Mouse (Mus musculus): ENCODE measurements around the gene Jak2. TPM values are rescaled to one million over a fixed set of nuclear protein-coding genes. Genes with fewer than 3 reads are reported as not detected.

Jak2 gene
- 11.0 and 13.3 TPM in 2 replicates for polyA plus RNA-seq (2015; fragmentation: Nextera tagmentation; extraction: Ambion mirVana)

- Histone ChIP-seq H3K36me3 (0 out of 2 replicates have a peak, but pooled peaks cover 3% of the 10 kb centered on the region), H3K9me3 (0 out of 2 replicates have a peak, but pooled peaks cover 3% of the 10 kb centered on the region), H3K4me1 (peaks cover 42% of the 10 kb centered on the region), H3K4me3 (peak within 1 kb of the TSS; percentile 92), H3K9ac (peak within 1 kb of the TSS; percentile 97), H3K27me3 (no peaks in the 10 kb centered on the region), H3K27ac (peak within 1 kb of the TSS; percentile 97), H3K4me2 (peak within 1 kb of the TSS; percentile 86)
- ATAC-seq (ENCODE audit: insufficient number of reproducible peaks, insufficient read depth, low FRiP score, low TSS enrichment, low read depth), result peak; percentile 97
- WGBS, result under 1% methylated on average over 74 of the region's 114 CpGs
Observed at GRCm38 (mm10) chr19:29251191-29251957, at the start of gene Jak2. Gene Jak2, plus strand, starts transcription at chr19:29251828.

GRCm38 (mm10) chr19:29203337-29203736 is 48.3 kb upstream of the Jak2 start:
- H3K9ac ChIP-seq, result no peak overlapping the region
- H3K4me3 ChIP-seq, result no peak overlapping the region
- no peak overlapping the region for H3K4me2 ChIP-seq
- H3K36me3 ChIP-seq, result no peaks in the 10 kb centered on the region
- no peaks in the 10 kb centered on the region for H3K9me3 ChIP-seq
- WGBS, result 61% methylated on average over 2 of the region's 2 CpGs
- ATAC-seq (ENCODE audit: insufficient number of reproducible peaks, insufficient read depth, low FRiP score, low TSS enrichment, low read depth), result no peak
- no peaks in the 10 kb centered on the region for H3K27me3 ChIP-seq
- H3K4me1 ChIP-seq, result peaks cover 10% of the 10 kb centered on the region
- H3K27ac ChIP-seq, result no peak overlapping the region

- peak overlapping the region; percentile 68 for H3K27ac ChIP-seq
Observed at GRCm38 (mm10) chr19:29204583-29204982, 47.0 kb upstream of the Jak2 start.

GRCm38 (mm10) chr19:29205267-29205666 is 46.4 kb upstream of the Jak2 start:
- H3K4me2 ChIP-seq, result no peak overlapping the region
- H3K27ac ChIP-seq, result peak overlapping the region; percentile 68
- no peak for ATAC-seq (ENCODE audit: insufficient number of reproducible peaks, insufficient read depth, low FRiP score, low TSS enrichment, low read depth)
- WGBS, result 51% methylated on average over 2 of the region's 2 CpGs
- H3K36me3 ChIP-seq, result no peaks in the 10 kb centered on the region
- no peaks in the 10 kb centered on the region for H3K9me3 ChIP-seq
- no peak overlapping the region for H3K4me3 ChIP-seq
- no peaks in the 10 kb centered on the region for H3K27me3 ChIP-seq
- peaks cover 10% of the 10 kb centered on the region for H3K4me1 ChIP-seq
- no peak overlapping the region for H3K9ac ChIP-seq

More at GRCm38 (mm10) chr19:29204583-29204982, 47.0 kb upstream of the Jak2 start:
- H3K9me3 ChIP-seq, result no peaks in the 10 kb centered on the region
- H3K9ac ChIP-seq, result no peak overlapping the region
- WGBS, result 54% methylated on average over 4 of the region's 4 CpGs
- no peaks in the 10 kb centered on the region for H3K36me3 ChIP-seq
- peak overlapping the region; percentile 20; the same call in 1 of the 2 replicates for H3K4me2 ChIP-seq
- ATAC-seq (ENCODE audit: insufficient number of reproducible peaks, insufficient read depth, low FRiP score, low TSS enrichment, low read depth), result no peak
- H3K4me1 ChIP-seq, result peaks cover 10% of the 10 kb centered on the region
- no peak overlapping the region for H3K4me3 ChIP-seq
- no peaks in the 10 kb centered on the region for H3K27me3 ChIP-seq

GRCm38 (mm10) chr19:29209898-29210297 is 41.7 kb upstream of the Jak2 start:
- Histone ChIP-seq H3K9me3 (no peaks in the 10 kb centered on the region), H3K4me2 (no peak overlapping the region), H3K36me3 (no peaks in the 10 kb centered on the region), H3K27me3 (no peaks in the 10 kb centered on the region), H3K4me3 (no peak overlapping the region), H3K4me1 (peaks cover under 1% of the 10 kb centered on the region; the same call in 1 of the 2 replicates), H3K9ac (no peak overlapping the region), H3K27ac (no peak overlapping the region)
- 86% methylated on average over 7 of the region's 7 CpGs for WGBS
- ATAC-seq (ENCODE audit: insufficient number of reproducible peaks, insufficient read depth, low FRiP score, low TSS enrichment, low read depth), result no peak

- no peak overlapping the region for H3K4me3 ChIP-seq
- WGBS, result 83% methylated on average over 9 of the region's 9 CpGs
Observed at GRCm38 (mm10) chr19:29210319-29210718, 41.3 kb upstream of the Jak2 start.

GRCm38 (mm10) chr19:29215811-29216509 is 35.7 kb upstream of the Jak2 start:
- WGBS, result 69% methylated on average over 8 of the region's 8 CpGs
- Histone ChIP-seq H3K9ac (no peak overlapping the region), H3K4me3 (no peak overlapping the region), H3K36me3 (no peaks in the 10 kb centered on the region), H3K4me2 (no peak overlapping the region), H3K4me1 (no peaks in the 10 kb centered on the region), H3K9me3 (no peaks in the 10 kb centered on the region), H3K27ac (no peak overlapping the region), H3K27me3 (no peaks in the 10 kb centered on the region)
- no peak for ATAC-seq (ENCODE audit: insufficient number of reproducible peaks, insufficient read depth, low FRiP score, low TSS enrichment, low read depth)

More at GRCm38 (mm10) chr19:29210319-29210718, 41.3 kb upstream of the Jak2 start:
- no peaks in the 10 kb centered on the region for H3K4me1 ChIP-seq
- H3K4me2 ChIP-seq, result no peak overlapping the region
- H3K36me3 ChIP-seq, result no peaks in the 10 kb centered on the region
- H3K27me3 ChIP-seq, result no peaks in the 10 kb centered on the region
- no peak overlapping the region for H3K9ac ChIP-seq
- H3K9me3 ChIP-seq, result no peaks in the 10 kb centered on the region
- H3K27ac ChIP-seq, result no peak overlapping the region
- ATAC-seq (ENCODE audit: insufficient number of reproducible peaks, insufficient read depth, low FRiP score, low TSS enrichment, low read depth), result no peak

- no peaks in the 10 kb centered on the region for H3K36me3 ChIP-seq
- no peak overlapping the region for H3K9ac ChIP-seq
- H3K4me1 ChIP-seq, result no peaks in the 10 kb centered on the region
- no peak overlapping the region for H3K4me2 ChIP-seq
- no peak overlapping the region for H3K27ac ChIP-seq
- ATAC-seq (ENCODE audit: insufficient number of reproducible peaks, insufficient read depth, low FRiP score, low TSS enrichment, low read depth), result no peak
- no peak overlapping the region for H3K4me3 ChIP-seq
- 61% methylated on average over 4 of the region's 4 CpGs for WGBS
- H3K27me3 ChIP-seq, result no peaks in the 10 kb centered on the region
- H3K9me3 ChIP-seq, result 0 out of 2 replicates have a peak, but pooled peaks cover 5% of the 10 kb centered on the region
Observed at GRCm38 (mm10) chr19:29221867-29222266, 29.8 kb upstream of the Jak2 start.

GRCm38 (mm10) chr19:29224968-29225367 is 26.7 kb upstream of the Jak2 start:
- no peak overlapping the region for H3K4me3 ChIP-seq

GRCm38 (mm10) chr19:29226996-29227395 is 24.6 kb upstream of the Jak2 start:
- ATAC-seq (ENCODE audit: insufficient number of reproducible peaks, insufficient read depth, low FRiP score, low TSS enrichment, low read depth), result no peak
- Histone ChIP-seq H3K4me2 (no peak overlapping the region), H3K4me3 (no peak overlapping the region), H3K9ac (no peak overlapping the region), H3K4me1 (no peaks in the 10 kb centered on the region), H3K27me3 (no peaks in the 10 kb centered on the region), H3K9me3 (0 out of 2 replicates have a peak, but pooled peaks cover 5% of the 10 kb centered on the region), H3K27ac (no peak overlapping the region), H3K36me3 (no peaks in the 10 kb centered on the region)
- WGBS, result 78% methylated on average over 1 of the region's 1 CpGs

More at GRCm38 (mm10) chr19:29224968-29225367, 26.7 kb upstream of the Jak2 start:
- H3K4me2 ChIP-seq, result no peak overlapping the region
- no peak for ATAC-seq (ENCODE audit: insufficient number of reproducible peaks, insufficient read depth, low FRiP score, low TSS enrichment, low read depth)
- H3K4me1 ChIP-seq, result no peaks in the 10 kb centered on the region
- no peaks in the 10 kb centered on the region for H3K36me3 ChIP-seq
- H3K9me3 ChIP-seq, result 0 out of 2 replicates have a peak, but pooled peaks cover 5% of the 10 kb centered on the region
- no peaks in the 10 kb centered on the region for H3K27me3 ChIP-seq
- H3K9ac ChIP-seq, result no peak overlapping the region
- H3K27ac ChIP-seq, result no peak overlapping the region

GRCm38 (mm10) chr19:29227941-29228590 is 23.6 kb upstream of the Jak2 start:
- Histone ChIP-seq H3K9me3 (0 out of 2 replicates have a peak, but pooled peaks cover 5% of the 10 kb centered on the region), H3K9ac (no peak overlapping the region), H3K27ac (no peak overlapping the region), H3K4me1 (no peaks in the 10 kb centered on the region), H3K4me3 (no peak overlapping the region), H3K4me2 (no peak overlapping the region), H3K27me3 (no peaks in the 10 kb centered on the region), H3K36me3 (no peaks in the 10 kb centered on the region)
- WGBS, result 74% methylated on average over 9 of the region's 9 CpGs
- no peak for ATAC-seq (ENCODE audit: insufficient number of reproducible peaks, insufficient read depth, low FRiP score, low TSS enrichment, low read depth)

Data from embryonic facial prominence, embryonic 13.5 days (tissue).